Mouse (Mus musculus) fat pad, adult 2 months (tissue): ENCODE measurements around the gene Prickle2.

ENCODE experiments used
- DNase-seq: peaks from one replicate; pipeline ENCODE4 v3.0.0-alpha.2; 2011; ENCODE audit warnings: low read depth, low spot score; ENCODE audit errors: extremely low read depth

Prickle2 gene

GRCm38 (mm10) chr6:92589381-92590065, 116.4 kb downstream of the Prickle2 start:
- no peak for DNase-seq

GRCm38 (mm10) chr6:92584026-92584425, 121.9 kb downstream of the Prickle2 start:
- no peak for DNase-seq

GRCm38 (mm10) chr6:92575227-92575626, 130.7 kb downstream of the Prickle2 start:
- DNase-seq = no peak

GRCm38 (mm10) chr6:92572139-92572538, 133.8 kb downstream of the Prickle2 start:
- DNase-seq = no peak

- no peak for DNase-seq
Observed at GRCm38 (mm10) chr6:92570090-92570489, 135.9 kb downstream of the Prickle2 start.

GRCm38 (mm10) chr6:92569283-92569682, 136.7 kb downstream of the Prickle2 start:
- DNase-seq = no peak

GRCm38 (mm10) chr6:92559261-92559660, 146.7 kb downstream of the Prickle2 start:
- no peak for DNase-seq

- no peak for DNase-seq
Observed at GRCm38 (mm10) chr6:92555675-92556074, 150.3 kb downstream of the Prickle2 start.

- DNase-seq = peak; percentile 72
Observed at GRCm38 (mm10) chr6:92553086-92553485, 152.9 kb downstream of the Prickle2 start.

- DNase-seq = no peak
Observed at GRCm38 (mm10) chr6:92549246-92549645, 156.7 kb downstream of the Prickle2 start.

GRCm38 (mm10) chr6:92545204-92545603, 160.8 kb downstream of the Prickle2 start:
- no peak for DNase-seq

- no peak for DNase-seq
Observed at GRCm38 (mm10) chr6:92543825-92544224, 162.1 kb downstream of the Prickle2 start.

GRCm38 (mm10) chr6:92542402-92543101, 163.4 kb downstream of the Prickle2 start:
- no peak for DNase-seq

GRCm38 (mm10) chr6:92534226-92535031, 171.5 kb downstream of the Prickle2 start:
- DNase-seq = no peak

GRCm38 (mm10) chr6:92533306-92534063, 172.5 kb downstream of the Prickle2 start:
- DNase-seq = no peak

GRCm38 (mm10) chr6:92532896-92533295, 173.1 kb downstream of the Prickle2 start:
- DNase-seq = no peak

GRCm38 (mm10) chr6:92532331-92532730, 173.6 kb downstream of the Prickle2 start:
- DNase-seq = no peak

GRCm38 (mm10) chr6:92526212-92526611, 179.7 kb downstream of the Prickle2 start:
- no peak for DNase-seq

- DNase-seq = no peak
Observed at GRCm38 (mm10) chr6:92525646-92526045, 180.3 kb downstream of the Prickle2 start.

- peak; percentile 18 for DNase-seq
Observed at GRCm38 (mm10) chr6:92521526-92522075, 184.4 kb downstream of the Prickle2 start.
